Mouse (Mus musculus): Measurements from ENCODE around the gene Cacng6. TPM values are rescaled to one million over a fixed set of nuclear protein-coding genes. Genes with fewer than 3 reads are reported as not detected.

The Cacng6 gene
- polyA plus RNA-seq, 1 experiment from 2014 or later, result 0.27 TPM

DNA sequence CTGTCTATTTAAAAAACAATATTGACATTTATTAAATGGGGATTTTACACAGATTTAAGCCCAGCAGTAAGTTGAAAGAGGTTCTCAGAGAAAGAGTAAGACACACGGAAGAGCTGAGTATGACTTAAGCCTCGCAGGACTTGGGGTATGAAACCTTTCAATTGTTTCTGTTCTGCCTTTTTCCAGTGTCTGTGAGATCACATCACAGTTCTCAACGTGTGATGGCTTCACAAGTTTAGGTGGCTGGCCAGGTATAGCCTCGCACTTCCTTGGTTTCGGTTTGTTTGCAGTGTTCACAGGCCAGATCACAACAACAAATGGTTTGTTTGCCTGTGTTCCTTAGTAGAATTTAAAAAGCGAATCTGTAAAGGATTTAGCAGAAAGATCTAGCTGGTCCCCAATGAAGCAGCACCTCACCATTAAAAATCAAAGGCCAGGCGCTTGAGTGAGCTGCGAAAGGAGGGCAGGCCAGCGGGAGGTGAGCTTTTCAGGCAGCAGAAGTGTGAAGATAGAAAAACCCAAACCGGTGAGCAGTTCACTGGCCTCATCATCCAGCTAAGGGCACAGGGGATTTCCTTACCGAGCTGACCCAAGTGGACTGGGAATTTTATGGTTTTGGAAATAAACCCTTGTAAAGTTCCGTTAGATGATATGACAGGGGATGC is 29.0 kb downstream of the Cacng6 start:
- Histone ChIP-seq H3K27me3 (ENCODE audit: poor library complexity, severe bottlenecking) (no peaks in the 10 kb centered on the region), H3K36me3 (replicated peaks) (no peaks in the 10 kb centered on the region), H3K4me3 (no peak overlapping the region), H3K9me3 (no peaks in the 10 kb centered on the region), H3K4me1 (no peaks in the 10 kb centered on the region; the same call in 1 of the 2 replicates), H3K27ac (no peak overlapping the region)
- WGBS, result 63% methylated on average over 12 of the region's 12 CpGs
- DNase-seq (ENCODE audit: extremely low spot score, low spot score), result no peak

- H3K36me3 ChIP-seq (replicated peaks), result no peaks in the 10 kb centered on the region
- H3K4me1 ChIP-seq, result no peaks in the 10 kb centered on the region; the same call in 1 of the 2 replicates
- 56% methylated on average over 11 of the region's 11 CpGs for WGBS
- H3K27ac ChIP-seq, result no peak overlapping the region
- DNase-seq (ENCODE audit: extremely low spot score, low spot score), result no peak
- H3K9me3 ChIP-seq, result no peaks in the 10 kb centered on the region
- H3K4me3 ChIP-seq, result no peak overlapping the region
- H3K27me3 ChIP-seq (ENCODE audit: poor library complexity, severe bottlenecking), result no peaks in the 10 kb centered on the region
Measured at GRCm38 (mm10) chr7:3453486-3454183, 29.6 kb downstream of the Cacng6 start.

DNA sequence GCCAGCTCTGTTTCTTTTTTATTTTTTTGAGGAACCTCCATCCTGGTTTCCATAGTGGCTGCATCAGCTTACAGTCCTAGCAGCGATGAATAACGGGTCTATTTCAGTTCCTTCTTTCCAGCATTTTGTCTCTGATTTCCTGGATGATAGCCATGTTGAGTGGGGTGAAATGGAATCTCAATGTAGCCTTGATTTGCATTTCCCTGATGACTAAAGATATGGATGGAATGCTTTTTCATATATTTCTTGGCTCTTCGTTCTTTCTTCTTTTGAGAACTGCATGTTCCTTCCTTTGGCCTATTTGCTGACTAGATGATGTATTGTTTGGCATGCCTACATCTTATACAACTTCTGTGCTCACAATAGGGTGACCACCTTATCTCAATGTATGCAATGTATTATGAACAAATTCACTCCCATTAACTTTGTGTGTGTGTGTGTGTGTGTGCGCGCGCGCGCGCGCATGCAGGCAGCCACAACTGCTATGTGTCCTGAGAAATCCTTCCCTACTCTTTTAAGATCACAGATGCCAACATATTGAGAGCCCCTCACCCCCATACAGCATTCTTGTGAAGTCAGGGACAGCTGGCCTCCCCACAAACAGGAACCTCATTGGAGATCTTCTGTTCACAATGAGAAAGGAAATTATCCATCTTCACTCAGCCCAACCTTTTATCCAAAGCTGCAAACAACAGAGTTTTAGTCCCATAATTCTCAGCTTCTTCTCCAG is 33.3 kb downstream of the Cacng6 start:
- Histone ChIP-seq H3K36me3 (replicated peaks) (no peaks in the 10 kb centered on the region), H3K4me1 (no peaks in the 10 kb centered on the region; the same call in 1 of the 2 replicates), H3K9me3 (peaks cover 5% of the 10 kb centered on the region; the same call in 1 of the 2 replicates), H3K27ac (no peak overlapping the region), H3K27me3 (ENCODE audit: poor library complexity, severe bottlenecking) (no peaks in the 10 kb centered on the region), H3K4me3 (no peak overlapping the region)
- no peak for DNase-seq (ENCODE audit: extremely low spot score, low spot score)
- 95% methylated on average over 10 of the region's 10 CpGs for WGBS

DNA sequence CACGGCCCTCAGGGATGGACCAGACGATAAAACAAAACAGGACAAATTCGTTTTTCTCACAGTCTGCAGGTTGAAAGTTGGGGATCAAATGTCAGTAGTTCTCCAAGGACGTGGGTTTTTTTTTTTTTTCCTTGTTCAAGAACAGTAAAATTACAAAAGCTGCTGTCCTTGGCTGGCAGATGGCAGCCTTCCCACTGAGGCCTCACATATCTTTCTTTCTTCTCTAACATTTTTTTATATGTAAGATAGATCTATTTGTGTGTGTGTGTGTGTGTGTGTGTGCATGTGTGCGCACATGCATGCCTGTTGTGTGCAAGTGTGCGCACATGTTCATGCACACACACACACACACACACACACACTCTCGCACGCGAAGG is 33.8 kb downstream of the Cacng6 start:
- H3K27ac ChIP-seq, result no peak overlapping the region
- H3K4me3 ChIP-seq, result no peak overlapping the region
- H3K27me3 ChIP-seq (ENCODE audit: poor library complexity, severe bottlenecking), result no peaks in the 10 kb centered on the region
- H3K36me3 ChIP-seq (replicated peaks), result no peaks in the 10 kb centered on the region
- no peaks in the 10 kb centered on the region; the same call in 1 of the 2 replicates for H3K4me1 ChIP-seq
- DNase-seq (ENCODE audit: extremely low spot score, low spot score), result no peak
- WGBS, result 82% methylated on average over 9 of the region's 9 CpGs
- peaks cover 5% of the 10 kb centered on the region; the same call in 1 of the 2 replicates for H3K9me3 ChIP-seq

- no peak overlapping the region for H3K4me3 ChIP-seq
- no peak overlapping the region for H3K27ac ChIP-seq
- no peaks in the 10 kb centered on the region for H3K36me3 ChIP-seq (replicated peaks)
- 84% methylated on average over 8 of the region's 8 CpGs for WGBS
- peaks cover 5% of the 10 kb centered on the region; the same call in 1 of the 2 replicates for H3K9me3 ChIP-seq
- no peaks in the 10 kb centered on the region for H3K4me1 ChIP-seq
- no peak for DNase-seq (ENCODE audit: extremely low spot score, low spot score)
- H3K27me3 ChIP-seq (ENCODE audit: poor library complexity, severe bottlenecking), result no peaks in the 10 kb centered on the region
Measured at GRCm38 (mm10) chr7:3460261-3460660, 36.3 kb downstream of the Cacng6 start.

GRCm38 (mm10) chr7:3463306-3463705 is 39.3 kb downstream of the Cacng6 start:
- Histone ChIP-seq H3K4me1 (no peaks in the 10 kb centered on the region), H3K27me3 (ENCODE audit: poor library complexity, severe bottlenecking) (no peaks in the 10 kb centered on the region), H3K4me3 (no peak overlapping the region), H3K9me3 (peaks cover 5% of the 10 kb centered on the region; the same call in 1 of the 2 replicates), H3K27ac (no peak overlapping the region), H3K36me3 (replicated peaks) (no peaks in the 10 kb centered on the region)
- DNase-seq (ENCODE audit: extremely low spot score, low spot score), result no peak
- 82% methylated on average over 4 of the region's 4 CpGs for WGBS

- WGBS, result 63% methylated on average over 2 of the region's 2 CpGs
- no peaks in the 10 kb centered on the region for H3K9me3 ChIP-seq
Measured at GRCm38 (mm10) chr7:3468614-3469013, 44.6 kb downstream of the Cacng6 start.

DNA sequence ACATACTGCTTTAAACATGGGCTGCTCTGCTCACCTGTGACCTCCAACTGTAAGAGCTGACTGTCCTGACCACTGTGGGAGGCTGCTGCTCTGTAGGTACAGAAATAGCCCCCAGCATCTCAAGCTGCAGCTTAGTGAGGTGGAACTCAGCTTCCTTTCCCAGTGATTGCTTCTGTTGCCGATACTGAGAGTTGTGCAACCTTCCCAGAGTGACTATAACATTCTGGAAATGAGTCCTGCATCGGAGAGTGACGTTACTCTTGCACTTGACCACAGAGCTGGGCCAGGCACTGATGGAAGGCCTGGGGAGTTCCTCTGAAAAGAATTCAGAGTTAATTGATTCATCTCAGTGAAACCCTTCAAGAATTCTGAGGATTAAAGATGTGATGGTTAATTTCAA is 48.8 kb downstream of the Cacng6 start:
- 84% methylated on average over 3 of the region's 3 CpGs for WGBS
- Histone ChIP-seq H3K27me3 (ENCODE audit: poor library complexity, severe bottlenecking) (no peaks in the 10 kb centered on the region), H3K36me3 (replicated peaks) (no peaks in the 10 kb centered on the region), H3K4me3 (no peak overlapping the region), H3K4me1 (peaks cover 12% of the 10 kb centered on the region), H3K9me3 (no peaks in the 10 kb centered on the region), H3K27ac (no peak overlapping the region)
- DNase-seq (ENCODE audit: extremely low spot score, low spot score), result no peak

More at GRCm38 (mm10) chr7:3468614-3469013, 44.6 kb downstream of the Cacng6 start:
- no peak for DNase-seq (ENCODE audit: extremely low spot score, low spot score)
- H3K27ac ChIP-seq, result no peak overlapping the region
- no peaks in the 10 kb centered on the region for H3K36me3 ChIP-seq (replicated peaks)
- no peaks in the 10 kb centered on the region for H3K4me1 ChIP-seq
- H3K4me3 ChIP-seq, result no peak overlapping the region
- H3K27me3 ChIP-seq (ENCODE audit: poor library complexity, severe bottlenecking), result no peaks in the 10 kb centered on the region

GRCm38 (mm10) chr7:3474291-3475080 is 50.5 kb downstream of the Cacng6 start:
- Histone ChIP-seq H3K9me3 (no peaks in the 10 kb centered on the region), H3K27me3 (ENCODE audit: poor library complexity, severe bottlenecking) (no peaks in the 10 kb centered on the region), H3K4me1 (peaks cover 12% of the 10 kb centered on the region), H3K27ac (peak overlapping the region; percentile 66), H3K4me3 (peak overlapping the region; percentile 37), H3K36me3 (replicated peaks) (no peaks in the 10 kb centered on the region)
- WGBS, result 9% methylated on average over 19 of the region's 19 CpGs
- peak; percentile 33 for DNase-seq (ENCODE audit: extremely low spot score, low spot score)

DNA sequence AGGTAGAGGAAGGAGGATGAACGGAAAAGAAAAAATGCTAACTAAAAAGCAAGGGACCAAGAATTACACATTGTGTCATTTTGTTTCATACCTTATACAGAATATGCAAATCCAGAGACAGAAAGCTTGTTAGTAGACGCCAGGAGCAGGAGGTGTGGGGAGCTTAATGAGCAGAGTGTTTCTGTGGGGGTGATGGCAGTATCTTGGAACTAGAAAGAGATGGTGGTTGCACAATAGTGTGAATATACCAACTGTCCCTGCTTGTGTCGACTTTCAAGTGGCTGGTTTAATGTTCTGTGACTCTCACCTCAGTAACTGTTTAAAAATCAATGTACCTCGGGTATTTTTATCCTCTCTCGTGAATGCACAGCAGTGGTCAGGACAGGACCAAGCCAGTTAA is 52.7 kb downstream of the Cacng6 start:
- H3K27me3 ChIP-seq (ENCODE audit: poor library complexity, severe bottlenecking), result no peaks in the 10 kb centered on the region
- H3K36me3 ChIP-seq (replicated peaks), result no peaks in the 10 kb centered on the region
- H3K4me3 ChIP-seq, result no peak overlapping the region
- DNase-seq (ENCODE audit: extremely low spot score, low spot score), result no peak
- peaks cover 12% of the 10 kb centered on the region for H3K4me1 ChIP-seq
- peaks cover 14% of the 10 kb centered on the region; the same call in 1 of the 2 replicates for H3K9me3 ChIP-seq
- 82% methylated on average over 5 of the region's 5 CpGs for WGBS
- H3K27ac ChIP-seq, result no peak overlapping the region

GRCm38 (mm10) chr7:3481948-3482608 is 58.1 kb downstream of the Cacng6 start:
- no peak for DNase-seq (ENCODE audit: extremely low spot score, low spot score)
- Histone ChIP-seq H3K27me3 (ENCODE audit: poor library complexity, severe bottlenecking) (no peaks in the 10 kb centered on the region), H3K9me3 (peaks cover 18% of the 10 kb centered on the region; the same call in 1 of the 2 replicates), H3K27ac (no peak overlapping the region), H3K36me3 (replicated peaks) (no peaks in the 10 kb centered on the region), H3K4me1 (no peaks in the 10 kb centered on the region), H3K4me3 (no peak overlapping the region)
- 91% methylated on average over 6 of the region's 6 CpGs for WGBS

Data from forebrain, embryonic 10.5 days (tissue).